Mouse (Mus musculus) bone marrow, adult 2 months (tissue): ENCODE data around the gene Phactr2.

ENCODE experiments used
- CTCF ChIP-seq: fragments of 200-500 bp; IDR thresholded peaks from 2 replicates; pipeline ENCODE4 v1.5.1; 2011; ENCODE audit warnings: low read length, control low read depth; ENCODE audit not compliant: control insufficient read depth, insufficient read depth
- POLR2A ChIP-seq: fragments of 200-500 bp; IDR thresholded peaks from 2 replicates; pipeline ENCODE4 v1.6.1; 2011; ENCODE audit warnings: low read depth, mild to moderate bottlenecking, control low read depth, low read length, borderline replicate concordance; ENCODE audit not compliant: control insufficient read depth

DNA sequence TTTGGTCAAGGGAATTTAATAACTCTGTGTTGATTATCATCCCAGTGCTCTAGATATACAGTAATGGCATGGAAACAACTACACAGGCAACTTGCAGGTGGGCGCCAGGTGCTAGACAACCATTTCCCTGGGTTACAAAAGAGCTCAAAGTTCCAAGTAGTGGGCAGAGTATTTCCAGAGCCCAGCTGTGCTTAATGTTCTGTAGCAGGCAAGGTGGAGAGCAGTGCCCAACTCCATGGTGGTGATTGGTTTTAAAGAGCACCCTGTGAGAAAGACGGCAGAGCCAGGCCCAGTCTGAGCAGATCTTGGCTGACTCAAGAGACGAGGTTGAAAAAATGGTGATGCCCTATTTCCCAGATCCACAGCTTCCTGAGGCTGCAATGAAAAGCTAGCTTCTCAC lies 78.5 kb downstream of the Phactr2 start:
- TF ChIP-seq CTCF (no peak), POLR2A (no peak)
